In genomic region chr19:34953842-34954541, GRCm38 (mm10) we compare ENCODE assay signal across 16 mouse cellular contexts. TPM values are rescaled to one million over a fixed set of nuclear protein-coding genes. Genes with fewer than 3 reads are reported as not detected.
DNase-seq lines count a peak whose midpoint lies in the region; ATAC-seq and TF ChIP-seq lines count a peak whose summit lies in the region.
"Had no signal": no experiment of that assay in that cellular context is flagged by ENCODE, and none has a peak within 500 bp of the region (broad histone marks: within the 10 kb centered on the region; RNA-seq: fewer than 3 reads in every experiment).

No protein-coding gene starts in this region.

- no peak overlapping the region for H3K4me2 ChIP-seq in heart, embryonic 16.5 days (ENCODE audit: low read depth, low read length)
- H3K4me2 ChIP-seq: kidney, embryonic 15.5 days; liver, embryonic 13.5 days; neural tube, embryonic 15.5 days had no signal

- H3K9ac ChIP-seq in MEL (ENCODE audit: control insufficient read depth, low read depth, low read length, poor library complexity, severe bottlenecking): no peak overlapping the region
- H3K9ac ChIP-seq in heart, embryonic 16.5 days (ENCODE audit: low read length): no peak overlapping the region
- H3K9ac ChIP-seq: kidney, embryonic 15.5 days; liver, embryonic 13.5 days; neural tube, embryonic 15.5 days had no signal

- no peak for TF ChIP-seq POLR2A in MEL (IDR thresholded peaks at IDR 0.05; ENCODE audit: control insufficient read depth in 1 of 2, insufficient read depth in 1 of 2, low read depth in 1 of 2, low read length in 2 of 2, poor library complexity in 1 of 2)
- no peak for TF ChIP-seq POLR2A in bone marrow macrophage, adult 2 months (IDR thresholded peaks at IDR 0.05; ENCODE audit: borderline replicate concordance, low read depth, low read length)

- ATAC-seq in heart, embryonic 16.5 days (replicated peaks; ENCODE audit: extremely low read depth, insufficient read depth, low FRiP score): peak; percentile 87
- ATAC-seq in erythroid progenitor cell, adult 5-6 weeks (replicated peaks; ENCODE audit: low FRiP score, poor library complexity, severe bottlenecking): no peak

- no peaks in the 10 kb centered on the region for H3K4me1 ChIP-seq in MEL (ENCODE audit: control insufficient read depth in 1 of 2, insufficient read depth in 2 of 2, low read length in 2 of 2)
- H3K4me1 ChIP-seq in bone marrow macrophage, adult 2 months (ENCODE audit: control insufficient read depth, insufficient read depth, low read length): peaks cover 10% of the 10 kb centered on the region
- peaks cover 5% of the 10 kb centered on the region; the same call in 1 of the 2 replicates for H3K4me1 ChIP-seq in heart, embryonic 16.5 days (ENCODE audit: control insufficient read depth, insufficient read depth, low read length)
- H3K4me1 ChIP-seq: kidney, embryonic 15.5 days; liver, embryonic 13.5 days; neural tube, embryonic 15.5 days had no signal

- no peaks in the 10 kb centered on the region for H3K79me2 ChIP-seq in MEL (ENCODE audit: control insufficient read depth, insufficient read depth, low read length, poor library complexity)

- intact Hi-C loops in heart, postnatal 25 days (cut with DNase I): no loop called here

- 60% methylated on average over 11 of the region's 11 CpGs for WGBS in heart, embryonic 16.5 days

- no peak overlapping the region for H3K4me3 ChIP-seq in MEL (ENCODE audit: control insufficient read depth in 1 of 2, insufficient read depth in 1 of 2, low read depth in 2 of 2, low read length in 2 of 2)
- H3K4me3 ChIP-seq in bone marrow macrophage, adult 2 months (ENCODE audit: insufficient read depth, low read length): no peak overlapping the region
- no peak overlapping the region for H3K4me3 ChIP-seq in heart, embryonic 16.5 days (ENCODE audit: low read length)
- H3K4me3 ChIP-seq: kidney, embryonic 15.5 days; liver, embryonic 13.5 days; myocyte; neural tube, embryonic 15.5 days had no signal

- H3K36me3 ChIP-seq in MEL (ENCODE audit: control insufficient read depth in 1 of 2, insufficient read depth in 2 of 2, low read length in 2 of 2): peaks cover 0 to 50% of the 10 kb centered on the region in 2 experiments; a peak in 2 of 4 replicates
- H3K36me3 ChIP-seq in heart, embryonic 16.5 days (ENCODE audit: control insufficient read depth, insufficient read depth): peaks cover 24% of the 10 kb centered on the region

- no peaks in the 10 kb centered on the region for H3K27me3 ChIP-seq in MEL (ENCODE audit: control insufficient read depth in 1 of 2, insufficient read depth in 2 of 2, low read length in 2 of 2)
- H3K27me3 ChIP-seq in heart, embryonic 16.5 days (ENCODE audit: control insufficient read depth, insufficient read depth, low read length): no peaks in the 10 kb centered on the region
- H3K27me3 ChIP-seq: kidney, embryonic 15.5 days; liver, embryonic 13.5 days; neural tube, embryonic 15.5 days had no signal

- peak; percentile 89 for DNase-seq in heart, adult 11 months
- no peak for DNase-seq in heart, postnatal 25 days (ENCODE audit: low spot score)
- no peak for DNase-seq in MEL (ENCODE audit: low read depth, low spot score)
- DNase-seq in yolk sac, embryonic 10.5 days (ENCODE audit: low spot score): no peak
- DNase-seq: adrenal gland, postnatal 10 days; cerebellum, adult 2 months; gastrocnemius, postnatal 14 days; liver, embryonic 13.5 days; midbrain, embryonic 14.5 days; thymus, postnatal 4 days had no signal

- TF ChIP-seq EP300 in MEL (IDR thresholded peaks at IDR 0.05; ENCODE audit: low read depth in 1 of 2, low read length in 2 of 2): no peak

- H3K27ac ChIP-seq in MEL (ENCODE audit: control insufficient read depth, low read depth, low read length): no peak overlapping the region
- H3K27ac ChIP-seq in bone marrow macrophage, adult 2 months (ENCODE audit: insufficient read depth, low read depth, low read length): 0 out of 2 replicates have a peak overlapping the region, but pooled peaks have one; percentile 12
- H3K27ac ChIP-seq in heart, embryonic 16.5 days (ENCODE audit: low read length): peak overlapping the region; percentile 67
- H3K27ac ChIP-seq: kidney, embryonic 15.5 days; liver, embryonic 13.5 days; neural tube, embryonic 15.5 days had no signal

- peak; percentile 7; the same call in 1 of the 2 replicates for TF ChIP-seq RAD21 in MEL (IDR thresholded peaks at IDR 0.05; ENCODE audit: low read depth, low read length)

- TF ChIP-seq CTCF in MEL (IDR thresholded peaks at IDR 0.05 in 2 of 3, conservative IDR thresholded peaks at IDR 0.05 in 1 of 3; ENCODE audit: control insufficient read depth in 1 of 3, insufficient read depth in 1 of 3, low read depth in 2 of 3, low read length in 3 of 3, poor library complexity in 1 of 3, severe bottlenecking in 1 of 3): peak in 1 of 3 experiments; percentile 22; a peak in 1 of 6 replicates
- TF ChIP-seq CTCF in bone marrow macrophage, adult 2 months (IDR thresholded peaks at IDR 0.05; ENCODE audit: low read depth, low read length): no peak

- H3K9me3 ChIP-seq in MEL (replicated peaks; ENCODE audit: insufficient read depth, low read length): no peaks in the 10 kb centered on the region
- H3K9me3 ChIP-seq in heart, embryonic 16.5 days (replicated peaks; ENCODE audit: control insufficient read depth, low read length): no peaks in the 10 kb centered on the region
- H3K9me3 ChIP-seq: kidney, embryonic 15.5 days; liver, embryonic 13.5 days; neural tube, embryonic 15.5 days had no signal

TF ChIP-seq in MEL, 35 proteins besides CTCF, POLR2A, EP300 and RAD21:
- no peak for TF ChIP-seq TAL1 (IDR thresholded peaks at IDR 0.05; ENCODE audit: low read length)
- peak; percentile 12; the same call in 1 of the 2 replicates for TF ChIP-seq SMC3 (IDR thresholded peaks at IDR 0.05; ENCODE audit: low read depth, low read length)

RNA-seq across cellular contexts. Expression of gene Kif20b, which starts 31.8 kb away (rescaled TPM):
- 1 to 10 TPM; 1.1 to 1.3 TPM for total RNA-seq in heart, postnatal 25 days (2021)
- 40.0 and 48.8 TPM in 2 replicates for total RNA-seq in MEL (2012; rRNA removed)
- polyA plus RNA-seq in MEL (2012; ENCODE audit: insufficient read depth in 1 of 2, insufficient read length in 2 of 2, low read depth in 1 of 2, low replicate concordance in 2 of 2, missing spikeins in 1 of 2): 10 to 100 TPM; 41.6 to 55.5 TPM
- polyA plus RNA-seq in bone marrow macrophage, adult 2 months (2012; ENCODE audit: insufficient read depth, insufficient read length, missing spikeins): 30.3 and 39.2 TPM in 2 replicates
- polyA plus RNA-seq in heart, embryonic 16.5 days (2015; fragmentation: Nextera tagmentation; extraction: Ambion mirVana): 37.9 and 39.9 TPM in 2 replicates
- 189 and 228 TPM in 2 replicates for total RNA-seq in erythroid progenitor cell, adult 5-6 weeks (2015; ENCODE audit: low replicate concordance)
- 257 and 330 TPM in 2 replicates for total RNA-seq in erythroid progenitor cell, adult 5-6 weeks (2017; ENCODE audit: low replicate concordance)

Comparison
In these comparisons a context has a peak if more than half of its experiments do, and no peak if none do; other contexts are left out.
1. RNA of gene Kif20b, which starts 31.8 kb away (total RNA-seq): 189 to 330 TPM in erythroid progenitor cell, adult 5-6 weeks and 40.0 to 48.8 TPM in MEL; 1.1 to 1.3 TPM in heart, postnatal 25 days; every median in the first group is over 10 times any median in the second.